Mouse (Mus musculus) forebrain, embryonic 10.5 days (tissue): Measurements from ENCODE around the gene Mtfr1l. TPM values are rescaled to one million over a fixed set of nuclear protein-coding genes. Genes with fewer than 3 reads are reported as not detected.

Experiments
- DNase-seq: peaks from one replicate; pipeline ENCODE4 v3.0.0-alpha.2; 2017; ENCODE audit warnings: low spot score; ENCODE audit errors: extremely low spot score
- H3K27ac ChIP-seq: fragments of 300-500 bp; sonication (generic); 2 replicates; pipeline ENCODE4 v1.5.1; 2016; ENCODE audit warnings: mild to moderate bottlenecking
- H3K27me3 ChIP-seq: fragments of 300-500 bp; sonication (generic); 2 replicates; pipeline ENCODE4 v1.6.1; 2016; ENCODE audit warnings: mild to moderate bottlenecking; ENCODE audit not compliant: poor library complexity, severe bottlenecking
- H3K36me3 ChIP-seq: fragments of 300-500 bp; sonication (generic); replicated peaks from 2 replicates; pipeline ENCODE4 v1.6.1; 2016; ENCODE audit warnings: mild to moderate bottlenecking, moderate library complexity
- H3K4me1 ChIP-seq: fragments of 300-500 bp; sonication (generic); 2 replicates; pipeline ENCODE4 v1.6.1; 2016
- H3K4me3 ChIP-seq: fragments of 300-500 bp; sonication (generic); 2 replicates; pipeline ENCODE4 v1.5.1; 2016; ENCODE audit warnings: mild to moderate bottlenecking, moderate library complexity
- H3K9me3 ChIP-seq: fragments of 300-500 bp; sonication (generic); 2 replicates; pipeline ENCODE4 v1.6.1; 2016; ENCODE audit warnings: mild to moderate bottlenecking, moderate library complexity
- WGBS: fragments of 180-500 bp; shearing (Covaris S2); methylation state at CpG from one replicate; pipeline ENCODE4 v1.1.7; 2016; 5-methylcytosine and 5-hydroxymethylcytosine counted together
- microRNA-seq: library from miRNA; unstranded; fragments of <30 nt; microRNA quantifications from one replicate; pipeline ENCODE4, GENCODE M21; 2017
- polyA plus RNA-seq: library from polyadenylated mRNA; unstranded; fragments of >200 nt; fragmentation: Nextera tagmentation; extraction: Ambion mirVana; gene quantifications from 2 replicates; pipeline ENCODE4 v1.2.1, GENCODE M21; 2016

Mtfr1l gene
- polyA plus RNA-seq, 1 experiment from 2014 or later = 115 TPM

DNA sequence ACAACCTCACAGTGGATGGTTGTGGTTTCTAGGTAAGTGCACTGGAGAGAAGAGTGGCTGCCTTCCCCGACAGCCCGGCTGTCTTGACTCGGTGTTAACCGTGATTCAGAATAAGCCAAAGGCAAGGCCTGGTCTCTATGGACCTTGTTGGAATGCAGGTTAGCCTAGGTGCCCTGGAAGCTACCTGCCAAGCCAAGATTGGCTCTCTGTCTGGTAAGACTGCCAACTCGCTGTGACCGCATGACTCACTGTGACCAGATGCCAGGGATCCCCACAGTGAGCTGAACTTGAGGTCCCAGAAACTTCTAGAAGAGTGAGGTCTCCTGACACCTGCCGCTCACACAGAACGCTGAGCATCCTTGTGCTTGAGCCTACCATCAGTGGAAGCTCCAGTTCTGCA lies 58.3 kb downstream of the Mtfr1l start:
- Histone ChIP-seq H3K27me3 (no peaks in the 10 kb centered on the region), H3K4me3 (no peak overlapping the region), H3K9me3 (no peaks in the 10 kb centered on the region), H3K27ac (no peak overlapping the region), H3K4me1 (peaks cover 4% of the 10 kb centered on the region; the same call in 1 of the 2 replicates), H3K36me3 (peaks cover 55% of the 10 kb centered on the region)
- DNase-seq = no peak
- 96% methylated on average over 8 of the region's 8 CpGs for WGBS

Small RNA genes lying within 50 kb of the gene (microRNA-seq; reads per million reads assigned to microRNA genes)
- gene Mir6403 = not detected

Other genes with a start within 250 kb of the Mtfr1l start
- 21.7 and 22.0 TPM in 2 replicates for gene Pdik1l, start 247.5 kb downstream of the Mtfr1l start, polyA plus RNA-seq
- 0.22 and 0.84 TPM in 2 replicates for gene Trim63, start 220.3 kb downstream of the Mtfr1l start, polyA plus RNA-seq
- not detected in 2 replicates for gene Slc30a2, start 192.2 kb downstream of the Mtfr1l start, polyA plus RNA-seq
- gene Extl1, start 151.5 kb downstream of the Mtfr1l start, polyA plus RNA-seq = 0.22 and 0.27 TPM in 2 replicates
- 6.3 and 6.4 TPM in 2 replicates for gene Pafah2, start 139.1 kb downstream of the Mtfr1l start, polyA plus RNA-seq
- gene Stmn1, start 67.1 kb downstream of the Mtfr1l start, polyA plus RNA-seq = 2,040 and 2,174 TPM in 2 replicates
- 2.7 and 3.1 TPM in 2 replicates for gene Paqr7, start 38.7 kb downstream of the Mtfr1l start, polyA plus RNA-seq
- gene Aunip, start 24.4 kb downstream of the Mtfr1l start, polyA plus RNA-seq = 30.3 and 32.8 TPM in 2 replicates
- gene Selenon, start 16.8 kb upstream of the Mtfr1l start, polyA plus RNA-seq = 8.3 and 9.3 TPM in 2 replicates
- 2.3 and 2.8 TPM in 2 replicates for gene Man1c1, start 168.9 kb upstream of the Mtfr1l start, polyA plus RNA-seq
- 9.6 and 11.8 TPM in 2 replicates for gene Ldlrap1, start 232.6 kb upstream of the Mtfr1l start, polyA plus RNA-seq